Mouse (Mus musculus) left cerebral cortex, postnatal 36 days (tissue): ENCODE data around the gene Tiam1. TPM values are rescaled to one million over a fixed set of nuclear protein-coding genes. Genes with fewer than 3 reads are reported as not detected.

Experiments
- DNase-seq, 2 experiments: peaks; one replicate each; pipeline ENCODE4 v3.0.0; 2021 to 2022; ENCODE audit warnings: low spot score in 2 of 2, mixed read lengths in 1 of 2
- intact Hi-C: fragments of 180-260 bp; cut with DNase I; formaldehyde crosslinking; loops from one replicate; pipeline ENCODE4 v1.15.1; 2025
- total RNA-seq, 2 experiments: library from RNA; stranded (reverse); gene quantifications; 2 replicates each; pipeline ENCODE4 v1.2.3; 2021

Tiam1 gene
- total RNA-seq, 2 experiments from 2014 or later = 96.9 to 124 TPM

DNA sequence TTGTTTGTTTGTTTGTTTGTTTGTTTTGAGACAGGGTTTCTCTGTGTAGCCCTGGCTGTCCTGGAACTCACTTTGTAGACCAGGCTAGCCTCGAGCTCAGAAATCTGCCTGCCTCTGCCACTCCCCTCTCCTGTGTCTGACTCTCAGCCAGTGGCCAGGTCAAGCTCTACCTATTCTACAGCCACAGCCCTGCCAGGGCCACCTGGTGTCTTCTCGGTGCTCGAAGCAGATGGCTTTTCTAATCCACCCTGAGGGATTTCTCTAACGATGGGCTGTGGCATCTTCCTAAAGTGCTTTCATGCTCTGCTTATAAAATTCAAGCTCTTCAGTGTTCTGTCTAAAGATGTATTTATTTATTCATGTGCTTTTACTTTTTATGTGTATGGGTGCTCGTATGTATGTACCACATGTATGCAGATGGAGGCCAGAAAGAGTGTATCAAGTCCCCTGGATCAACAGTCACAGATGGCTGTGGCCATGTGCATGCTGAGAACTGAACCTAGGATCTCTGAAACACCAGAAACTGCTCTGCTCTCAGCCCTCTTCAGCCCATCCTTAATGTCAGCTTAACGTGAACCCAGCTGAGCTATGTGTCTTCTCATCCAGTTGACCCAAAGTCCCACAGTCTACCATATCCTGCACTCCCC, 117.9 kb downstream of the Tiam1 start:
- intact Hi-C loops = no loop called here
- no peak for DNase-seq

DNA sequence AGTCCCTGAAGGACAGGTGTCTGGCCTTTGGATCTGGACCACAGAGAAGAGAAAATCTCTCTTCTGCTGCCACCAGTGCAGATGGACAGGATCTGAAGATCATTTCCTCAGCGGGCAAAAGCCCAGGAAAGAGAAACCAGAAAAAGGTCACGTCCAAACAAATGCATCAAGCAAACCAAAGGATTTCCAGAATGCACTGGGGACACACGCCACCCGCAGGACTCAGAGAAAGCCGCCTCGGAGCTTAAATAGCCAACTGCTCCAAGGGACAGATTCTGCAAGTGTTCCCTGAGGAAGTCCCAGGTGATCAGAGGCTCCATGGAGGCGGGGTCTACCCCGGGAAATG, 119.9 kb downstream of the Tiam1 start:
- intact Hi-C loops = no loop called here
- DNase-seq = no peak

DNA sequence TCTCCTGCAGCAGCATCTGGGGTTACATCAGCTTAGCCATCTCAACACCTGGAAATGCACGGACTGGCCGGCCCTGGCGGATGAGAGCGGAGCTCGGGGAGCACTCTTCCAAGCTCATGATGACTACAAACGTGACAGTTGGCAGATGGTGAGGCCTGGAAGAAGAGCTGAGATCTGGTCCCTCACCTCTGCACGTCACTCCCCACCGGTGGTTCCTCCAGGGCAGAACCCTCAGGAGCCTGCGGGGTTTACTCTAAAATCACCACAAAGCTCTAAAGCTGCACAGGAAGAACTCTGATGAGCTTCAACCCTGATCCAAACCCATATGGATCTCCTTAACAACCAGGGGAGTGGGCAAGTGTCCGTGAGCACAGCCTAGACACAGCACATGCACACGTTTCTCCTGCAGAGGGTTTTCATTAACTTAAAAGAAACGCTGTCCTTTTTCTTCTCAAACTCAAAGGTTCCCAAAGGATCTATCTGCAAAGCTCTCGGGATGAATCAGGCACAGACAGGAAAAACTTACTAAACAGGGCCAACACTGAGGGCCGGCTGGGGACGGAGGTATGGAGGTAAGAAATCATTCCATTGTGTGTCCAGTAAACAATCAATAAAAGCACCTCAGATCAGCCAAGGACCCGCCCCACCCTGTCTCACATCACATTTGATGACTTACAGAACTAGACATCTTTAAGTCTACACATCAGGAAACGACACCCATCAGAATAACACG, 120.5 kb downstream of the Tiam1 start:
- no peak for DNase-seq
- intact Hi-C loops = no loop called here

DNA sequence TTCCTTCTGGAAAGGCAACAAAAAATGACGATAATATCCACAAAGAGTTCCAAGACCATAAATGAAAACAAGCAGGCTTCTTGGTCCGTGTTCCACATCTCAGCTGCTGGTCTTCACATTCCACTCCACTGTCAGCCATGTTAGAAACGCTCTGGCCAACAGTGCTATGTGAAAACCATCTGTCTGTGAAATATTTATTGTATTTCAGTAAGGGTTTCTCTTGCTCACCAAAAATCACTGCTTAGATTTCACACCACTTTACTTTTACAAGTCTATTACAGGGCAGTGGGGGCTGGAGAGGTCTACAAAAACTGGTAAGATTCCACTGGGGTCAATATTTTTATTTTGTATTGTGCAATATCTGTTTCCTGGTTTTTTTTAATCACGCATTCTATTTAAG, 127.5 kb downstream of the Tiam1 start:
- intact Hi-C loops = no loop called here
- no peak for DNase-seq

DNA sequence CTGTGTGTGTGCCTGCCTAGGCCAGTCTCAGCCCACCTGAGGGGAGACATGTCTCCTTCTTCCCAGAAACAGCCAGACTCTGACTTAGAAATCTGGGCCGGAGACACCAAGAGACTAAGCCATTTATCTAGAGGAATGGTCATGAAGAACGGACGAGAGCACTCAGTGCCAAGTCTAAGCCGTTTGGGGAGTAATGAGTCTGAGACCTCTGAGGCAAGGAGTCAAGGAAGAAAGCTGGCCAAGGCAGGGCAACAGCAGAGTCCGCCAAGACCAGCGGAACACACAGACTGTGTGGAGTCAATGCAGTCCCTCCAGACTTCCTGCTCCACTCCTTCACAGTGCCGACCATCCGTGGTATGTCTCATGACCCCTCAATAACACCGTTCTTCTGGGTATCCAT, 129.0 kb downstream of the Tiam1 start:
- intact Hi-C loops = no loop called here
- no peak for DNase-seq

DNA sequence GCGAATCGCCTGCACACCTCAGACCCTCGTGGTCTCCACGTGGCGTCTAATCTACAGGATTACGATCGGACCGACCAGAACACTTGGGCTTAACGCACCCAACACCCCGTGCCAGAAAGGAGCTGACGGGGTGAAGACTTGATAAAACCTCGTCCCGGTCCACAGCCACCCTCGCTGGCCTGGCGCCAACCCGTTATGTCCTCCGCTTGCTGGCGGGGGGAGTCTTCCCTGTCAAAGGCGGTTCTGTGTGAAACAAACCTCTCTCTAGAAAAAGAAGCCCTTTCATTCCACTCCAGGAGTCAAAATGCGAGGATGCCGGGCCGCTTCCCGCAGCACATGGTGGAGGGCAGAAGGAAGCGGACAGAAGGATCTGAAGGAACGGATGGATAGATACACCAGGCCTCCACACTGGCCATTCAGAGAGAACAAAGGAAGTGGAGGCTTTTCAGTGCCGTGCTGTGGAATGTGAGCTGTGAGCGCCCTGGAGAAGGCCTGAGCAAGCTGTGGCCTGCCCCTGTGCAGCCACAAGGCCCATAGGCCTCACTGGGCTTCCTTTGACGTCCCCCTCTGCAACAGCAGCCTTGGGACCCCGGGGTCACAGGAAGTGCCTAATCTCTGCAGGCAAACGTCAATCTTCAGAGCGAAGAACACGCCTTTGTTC, 131.9 kb downstream of the Tiam1 start:
- intact Hi-C loops = no loop called here
- no peak for DNase-seq

DNA sequence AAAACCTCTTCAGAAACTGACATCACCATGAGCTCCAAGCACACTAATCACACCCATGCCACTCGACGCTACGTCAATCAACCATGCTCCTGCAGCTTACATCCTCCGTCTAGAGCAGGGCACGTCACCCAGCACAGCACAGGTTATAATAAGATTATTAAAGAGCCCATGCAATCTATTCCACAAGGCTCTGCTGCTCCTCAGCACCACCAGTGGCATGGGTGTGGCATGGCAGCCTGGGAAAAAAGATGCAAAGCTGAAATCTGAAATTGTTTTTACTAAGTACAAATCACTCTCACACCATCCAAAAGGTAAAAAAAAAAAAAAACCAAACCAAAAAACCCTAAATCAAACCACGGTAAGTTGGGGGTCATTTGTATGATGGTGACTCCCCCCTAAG, 135.1 kb downstream of the Tiam1 start:
- intact Hi-C loops = no loop called here
- DNase-seq = no peak

DNA sequence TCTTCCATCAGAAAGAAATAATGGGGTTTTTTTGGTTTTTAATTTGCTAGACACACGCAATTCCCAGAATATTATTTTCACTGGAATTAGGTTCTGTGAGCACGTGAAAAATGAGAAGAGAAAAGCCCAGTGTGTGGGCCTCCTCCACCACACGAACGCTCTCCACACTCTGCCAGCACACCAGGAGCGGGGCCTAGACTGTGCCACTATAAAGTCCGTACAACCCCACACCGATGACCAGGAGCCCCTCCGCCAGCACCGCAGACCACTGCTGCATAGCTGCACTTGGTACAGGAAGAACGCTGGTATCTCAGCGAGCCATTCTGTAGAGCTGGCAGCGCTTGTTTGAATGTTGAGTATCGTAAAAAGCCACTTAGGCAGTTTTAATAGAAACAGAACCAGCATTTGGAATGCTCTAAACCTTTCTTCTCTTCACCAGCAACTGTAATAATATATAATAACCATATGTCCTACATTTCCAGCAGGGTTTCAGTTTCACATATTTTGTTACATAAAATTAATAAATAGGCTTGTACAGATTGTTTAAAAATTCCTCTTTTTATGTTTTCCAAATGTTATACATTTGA, 136.1 kb downstream of the Tiam1 start:
- DNase-seq = no peak
- intact Hi-C loops = no loop called here

DNA sequence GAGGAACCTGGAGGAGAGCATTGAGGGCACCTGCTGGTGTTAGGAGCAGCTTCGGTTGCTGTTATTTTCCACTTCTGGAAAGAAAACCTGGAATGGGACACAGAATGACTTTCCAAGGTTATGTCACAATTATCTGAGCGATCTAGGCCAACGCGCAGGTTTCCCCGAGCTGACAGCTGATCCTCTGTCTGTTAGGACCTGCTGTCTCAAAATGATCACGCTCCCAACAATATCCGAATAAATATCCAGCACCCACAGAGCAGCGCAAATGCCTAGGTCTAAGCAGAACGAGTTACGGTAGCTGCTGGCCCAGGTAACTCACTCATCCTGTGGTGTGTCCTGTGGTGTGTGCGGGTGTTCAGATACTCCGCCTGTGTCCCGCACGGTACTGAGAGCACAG, 140.0 kb downstream of the Tiam1 start:
- intact Hi-C loops = no loop called here
- DNase-seq = no peak

DNA sequence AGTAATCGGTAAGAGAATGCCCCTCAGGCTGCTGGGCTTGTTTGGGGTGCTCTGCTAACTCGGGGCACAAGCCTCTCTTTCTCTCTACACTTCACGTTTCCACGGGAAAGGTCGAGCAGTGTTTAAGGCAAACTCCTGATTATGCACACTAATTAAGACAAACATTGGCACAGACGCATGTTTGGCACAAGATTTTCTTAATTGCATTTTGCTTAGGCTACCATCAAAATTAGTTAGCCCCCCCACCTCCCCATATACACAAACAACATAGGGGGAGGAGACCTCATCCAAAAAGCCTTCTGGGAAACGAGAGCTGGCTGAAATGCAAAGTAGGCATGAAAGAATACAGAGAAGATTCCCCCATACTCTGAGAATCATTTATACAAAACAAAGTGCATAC, 148.4 kb downstream of the Tiam1 start:
- intact Hi-C loops = no loop called here
- DNase-seq = no peak

DNA sequence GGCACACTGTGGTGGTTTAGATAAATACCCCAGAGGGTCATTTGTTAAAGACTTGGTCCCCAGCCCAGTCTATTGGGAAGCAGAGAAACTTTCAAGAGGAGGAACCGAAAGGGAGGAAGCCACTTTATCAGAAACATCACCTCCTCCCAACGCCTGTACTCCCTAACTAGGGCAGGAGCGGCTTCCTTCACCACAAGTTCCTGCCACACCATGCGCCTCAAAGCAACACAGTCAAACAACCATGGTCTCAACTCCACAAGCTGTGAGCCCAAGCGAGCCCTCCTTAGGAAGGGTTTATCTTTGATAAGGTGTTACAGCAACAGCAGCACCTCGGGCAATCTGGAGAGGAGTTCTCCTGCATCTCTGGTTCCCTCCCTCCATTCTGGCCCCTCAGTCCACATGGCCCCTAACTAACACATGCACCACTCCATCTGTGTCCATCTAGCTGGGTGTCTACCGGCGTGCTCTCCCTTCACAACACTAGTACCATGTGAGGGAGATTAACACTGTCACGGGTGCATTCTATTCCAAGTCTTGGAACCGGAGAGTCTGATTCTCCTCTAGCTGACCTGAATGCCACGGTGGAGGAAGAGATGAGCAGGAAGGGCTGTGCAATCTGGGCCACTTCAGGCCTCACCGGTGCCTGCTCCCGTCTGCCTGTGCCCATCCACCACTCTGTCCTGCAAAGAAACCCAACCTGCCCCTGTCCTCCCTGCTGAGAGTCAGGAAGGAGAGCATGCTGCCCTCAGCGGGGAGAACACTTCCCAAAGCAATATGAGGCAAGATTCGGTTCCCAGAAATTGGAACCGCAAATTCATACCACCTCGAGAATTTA, 149.4 kb downstream of the Tiam1 start:
- intact Hi-C loops = no loop called here
- no peak for DNase-seq

DNA sequence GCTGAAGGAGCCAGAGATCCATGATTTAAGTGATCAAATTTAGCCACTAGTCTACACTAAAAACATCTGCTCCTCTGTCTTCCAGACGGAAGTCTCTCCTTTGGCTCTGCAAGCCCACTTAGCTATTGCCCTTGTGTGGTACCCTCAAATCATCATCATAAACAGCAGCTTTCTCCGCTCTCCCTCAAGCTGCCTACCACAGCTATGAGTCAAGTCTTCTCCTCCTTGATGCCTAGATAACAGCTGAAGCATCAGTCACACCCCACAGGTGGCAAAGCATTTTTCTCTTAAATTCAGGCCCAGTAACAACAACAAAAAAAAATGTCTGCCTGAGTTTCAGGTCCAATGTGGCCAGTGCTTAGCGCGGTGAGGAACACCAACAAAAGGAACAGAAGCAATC, 150.1 kb downstream of the Tiam1 start:
- no peak for DNase-seq
- intact Hi-C loops = no loop called here

DNA sequence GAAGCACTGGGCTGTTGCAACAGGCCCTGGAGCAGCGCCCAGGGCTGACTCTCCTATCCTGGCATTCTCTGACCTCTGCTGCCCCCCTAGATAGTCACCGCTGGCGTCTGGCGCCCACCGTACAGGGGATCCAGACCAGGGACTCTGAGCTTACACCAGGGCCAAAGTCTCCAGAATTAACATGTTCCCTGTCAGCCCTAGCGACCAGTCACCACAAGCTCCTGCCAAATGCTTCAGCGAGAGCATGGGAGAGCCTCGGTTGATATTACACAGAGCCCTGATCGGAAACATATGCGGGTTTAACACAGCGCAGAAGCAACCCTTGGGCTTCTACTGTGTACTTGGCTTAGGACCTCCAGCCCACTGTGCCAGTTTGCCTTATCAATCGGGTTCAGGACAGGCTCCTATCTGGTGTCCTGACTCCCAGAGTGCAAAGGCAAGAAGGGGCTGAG, 151.8 kb downstream of the Tiam1 start:
- intact Hi-C loops = no loop called here
- DNase-seq = no peak

DNA sequence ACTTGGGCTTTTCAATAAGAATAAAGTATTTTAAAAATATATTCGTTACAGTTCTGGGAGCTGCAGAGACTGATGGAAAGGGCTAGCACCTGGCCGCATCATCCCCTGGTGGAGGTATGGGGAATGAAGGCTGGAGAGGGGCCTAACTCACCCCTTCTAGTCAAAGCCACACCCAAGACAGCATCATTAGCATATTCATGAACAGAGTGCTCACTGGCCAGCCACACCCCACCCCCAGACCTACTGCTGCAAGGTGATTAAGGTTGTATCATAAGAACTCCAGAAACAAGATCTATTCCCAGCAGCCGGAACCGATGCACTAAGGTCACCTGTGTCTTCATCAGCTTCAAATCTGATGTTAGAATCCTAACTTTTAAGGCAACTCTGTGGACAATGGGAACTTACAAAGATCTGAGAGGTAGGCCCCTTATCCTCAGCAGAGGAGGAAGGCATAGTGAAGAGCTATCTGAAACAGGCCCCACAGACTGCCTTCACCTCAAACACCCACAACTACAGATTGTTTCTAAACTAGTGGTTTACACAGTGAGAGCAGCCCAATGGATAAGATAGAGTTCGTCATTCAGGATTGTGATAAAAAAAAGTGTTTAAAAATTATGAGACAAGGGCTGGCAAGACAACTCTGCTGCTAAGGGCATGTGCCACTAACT, 153.1 kb downstream of the Tiam1 start:
- intact Hi-C loops = no loop called here
- no peak for DNase-seq

DNA sequence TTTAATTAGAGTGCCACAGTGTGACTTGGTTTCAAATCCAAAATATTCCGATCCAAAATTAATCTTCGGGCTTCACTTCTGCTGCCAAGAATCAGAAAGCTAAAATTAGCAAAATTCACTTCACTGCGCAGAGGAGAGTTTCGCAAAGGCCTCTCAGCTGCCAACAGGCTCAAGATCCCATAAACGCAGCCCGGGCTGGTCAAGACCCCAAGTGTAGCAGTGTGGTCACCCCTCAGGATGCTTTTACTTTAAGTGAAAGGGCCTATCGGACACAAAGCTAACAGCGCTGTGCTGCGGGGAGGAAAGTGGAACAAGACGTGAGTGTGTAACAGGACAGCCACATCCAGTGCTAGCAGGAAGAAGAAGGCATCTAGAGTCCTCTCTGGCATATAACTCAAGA, 153.8 kb downstream of the Tiam1 start:
- intact Hi-C loops = no loop called here

DNA sequence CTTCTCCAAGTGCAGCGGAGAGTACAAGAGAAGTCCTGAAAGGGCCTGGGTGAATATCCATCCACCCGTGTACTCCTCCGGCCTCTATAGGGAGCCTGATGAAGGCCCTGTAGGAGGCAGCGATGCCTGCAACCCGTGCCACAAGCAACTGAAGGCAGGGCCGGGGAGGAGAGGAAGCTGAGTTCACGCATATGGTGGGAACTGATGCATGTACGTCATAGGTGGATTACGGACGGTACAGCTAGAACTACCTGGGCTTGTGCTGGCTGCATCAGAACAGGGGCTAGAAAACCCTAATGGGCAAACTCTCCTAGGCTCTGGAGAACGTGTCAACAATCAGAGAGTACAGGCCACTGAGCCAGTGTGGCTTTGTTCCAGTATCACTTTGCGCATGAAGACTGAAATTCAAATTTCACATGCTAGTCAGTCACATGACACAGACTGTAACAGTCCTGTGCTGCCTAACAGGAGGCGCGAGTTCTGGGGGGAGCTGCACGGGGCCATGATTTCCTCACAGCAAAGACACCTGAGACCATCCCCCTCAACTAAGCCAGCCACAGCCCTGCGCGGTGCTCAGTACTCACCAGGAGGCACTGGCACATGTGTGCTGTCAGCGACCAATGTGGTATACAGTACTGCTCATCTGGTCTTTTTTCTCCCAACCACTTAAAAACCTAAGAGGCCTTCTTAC, 156.8 kb downstream of the Tiam1 start:
- intact Hi-C loops = no loop called here
- no peak for DNase-seq

More for the DNA sequence above, 153.8 kb downstream of the Tiam1 start:
- DNase-seq = no peak

DNA sequence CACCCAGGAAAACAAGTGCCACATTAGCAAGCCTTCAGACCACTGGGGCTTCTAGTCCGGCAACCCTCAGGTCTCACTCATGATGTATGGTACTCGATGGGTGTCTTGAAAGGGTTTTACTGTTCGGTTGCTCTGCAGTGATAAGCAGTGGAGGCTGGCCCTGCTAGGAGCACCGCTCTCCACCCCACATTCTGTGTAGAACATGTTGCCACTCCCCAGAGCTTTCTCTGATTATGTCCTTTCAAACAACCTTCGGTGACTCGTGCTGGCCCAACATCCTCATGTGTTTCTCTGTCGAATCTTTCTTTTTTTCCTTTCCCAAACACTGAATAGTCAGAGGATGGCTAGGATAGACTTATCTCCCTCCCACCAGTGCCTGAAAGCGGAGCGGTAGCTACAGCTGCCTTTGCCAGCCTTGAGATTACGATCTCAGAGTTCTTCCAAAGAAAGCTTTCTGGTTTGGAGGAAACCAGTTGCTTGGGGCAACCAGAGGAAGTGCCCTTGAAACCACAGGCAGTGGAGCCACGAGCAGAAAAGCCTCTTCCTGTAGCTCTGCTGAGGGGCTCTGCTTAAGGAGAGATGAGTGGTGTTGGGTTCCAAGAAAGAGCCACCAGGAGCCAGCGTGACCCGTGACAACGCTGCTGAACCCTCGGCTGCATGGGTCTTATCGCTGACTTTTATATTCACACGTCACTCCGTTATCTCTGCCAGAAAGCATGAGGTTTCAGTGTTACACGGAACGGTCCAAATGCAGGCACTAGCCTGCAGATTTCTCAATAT, 157.7 kb downstream of the Tiam1 start:
- DNase-seq = no peak
- intact Hi-C loops = no loop called here

DNA sequence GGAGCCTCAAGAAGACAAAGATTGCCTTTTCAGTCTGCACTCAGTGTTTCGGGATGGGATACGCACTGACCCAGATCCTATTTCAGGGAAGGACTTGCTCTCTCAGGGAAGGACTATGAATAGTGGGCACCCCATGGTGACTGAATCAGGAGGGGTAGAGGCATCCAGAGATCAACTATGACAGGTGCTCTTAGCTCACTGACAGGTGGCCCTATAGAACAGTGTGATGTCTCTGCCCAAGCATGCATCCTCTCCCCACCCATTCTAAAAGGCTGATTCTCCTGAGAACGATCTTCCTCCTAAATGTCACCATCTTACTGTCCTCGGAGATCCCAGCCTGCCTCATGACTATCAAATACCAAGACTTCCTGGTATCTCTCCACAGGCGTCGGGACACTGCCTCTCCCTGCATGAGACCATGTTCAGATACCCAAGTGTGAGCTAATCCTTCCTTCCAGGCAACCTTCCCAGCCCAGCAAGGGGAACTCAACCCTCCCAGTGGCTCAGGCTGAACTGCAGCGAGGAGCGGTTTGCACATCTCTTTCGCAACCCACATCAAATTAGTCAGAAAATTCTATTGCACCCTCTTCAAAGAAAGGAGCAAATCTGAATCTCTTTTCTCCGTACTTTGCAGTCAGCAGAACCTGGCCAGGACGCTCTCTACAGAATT, 163.4 kb downstream of the Tiam1 start:
- intact Hi-C loops = no loop called here
- DNase-seq = no peak
